8 mouse cellular contexts compared by ENCODE assay signal in genomic region chr2:71055300-71056114, GRCm38 (mm10). TPM values are rescaled to one million over a fixed set of nuclear protein-coding genes. Genes with fewer than 3 reads are reported as not detected.
DNase-seq lines count a peak whose midpoint lies in the region; ATAC-seq lines count a peak whose summit lies in the region.

Dcaf17 (plus strand) TSS chr2:71055328.
Mettl8 (minus strand) TSS chr2:71055583.

- H3K9ac ChIP-seq in hindbrain, embryonic 15.5 days, result peak within 1 kb of the TSS; percentile 89

- no peaks in the 10 kb centered on the region for H3K27me3 ChIP-seq in hindbrain, embryonic 15.5 days

- under 1% methylated on average over 57 of the region's 57 CpGs for WGBS in hindbrain, embryonic 15.5 days

- no peaks in the 10 kb centered on the region for H3K9me3 ChIP-seq in hindbrain, embryonic 15.5 days

- peak within 1 kb of the TSS; percentile 84 for H3K4me2 ChIP-seq in hindbrain, embryonic 15.5 days

- H3K36me3 ChIP-seq in hindbrain, embryonic 15.5 days, result peaks cover 3% of the 10 kb centered on the region

- DNase-seq in T-cell, adult 2 months (ENCODE audit: low spot score), result peak; percentile 95
- DNase-seq in cerebellum, postnatal 36 days, result peak; percentile 91 to 93
- DNase-seq in frontal cortex, postnatal 36 days (ENCODE audit: low spot score in 2 of 2), result peak; percentile 84 to 87
- peak; percentile 85 for DNase-seq in left cerebral cortex, adult 11 months (ENCODE audit: low spot score)
- DNase-seq in lung, postnatal 4 days, result peak; percentile 93 to 95
- DNase-seq in retina, postnatal 7 days (ENCODE audit: low read depth, low spot score), result peak; percentile 95
- peak; percentile 84 for DNase-seq in urinary bladder, adult 2 months (ENCODE audit: low spot score)

- peaks cover 17% of the 10 kb centered on the region for H3K4me1 ChIP-seq in hindbrain, embryonic 15.5 days (replicated peaks)

- peak; percentile 99 for ATAC-seq in hindbrain, embryonic 15.5 days (ENCODE audit: low FRiP score, low read depth)

- H3K4me3 ChIP-seq in hindbrain, embryonic 15.5 days, result peak within 1 kb of the TSS; percentile 86

- H3K27ac ChIP-seq in hindbrain, embryonic 15.5 days (replicated peaks), result peak within 1 kb of the TSS; percentile 98

RNA-seq across cellular contexts. Expression of gene Dcaf17, which starts in this region (rescaled TPM):
- polyA plus RNA-seq in hindbrain, embryonic 15.5 days (2015; fragmentation: Nextera tagmentation; extraction: Ambion mirVana), result 30.2 and 33.3 TPM in 2 replicates
- 5.9 and 7.9 TPM in 2 replicates for polyA plus RNA-seq in urinary bladder, adult 2 months (2012; rRNA removed)

RNA-seq across cellular contexts. Expression of gene Mettl8, which starts in this region (rescaled TPM):
- polyA plus RNA-seq in hindbrain, embryonic 15.5 days (2015; fragmentation: Nextera tagmentation; extraction: Ambion mirVana), result 10.5 and 12.5 TPM in 2 replicates
- 8.5 and 10.2 TPM in 2 replicates for polyA plus RNA-seq in urinary bladder, adult 2 months (2012; rRNA removed)

Comparison
In these comparisons a context has a peak if more than half of its experiments do, and no peak if none do; other contexts are left out.
1. Peak in every context shown above with its lines: DNase-seq, ATAC-seq, H3K4me3 ChIP-seq and H3K27ac ChIP-seq.